Mouse (Mus musculus) brain, embryonic 18.5 days (tissue): ENCODE data around the gene Dgkz.
A peak's percentile ranks its signal among the peaks of the same experiment; 100 is the strongest.

ENCODE experiments used
- DNase-seq: peaks from one replicate; pipeline ENCODE4 v3.0.0-alpha.2; 2012; ENCODE audit warnings: low read depth, low spot score

Gene Dgkz

GRCm38 (mm10) chr2:91975581-91976541 lies at the start of gene Dgkz:
Dgkz (minus strand) TSS chr2:91975864.
- DNase-seq = no peak

GRCm38 (mm10) chr2:92025202-92025601 lies 49.5 kb upstream of the Dgkz start:
- no peak for DNase-seq

DNA sequence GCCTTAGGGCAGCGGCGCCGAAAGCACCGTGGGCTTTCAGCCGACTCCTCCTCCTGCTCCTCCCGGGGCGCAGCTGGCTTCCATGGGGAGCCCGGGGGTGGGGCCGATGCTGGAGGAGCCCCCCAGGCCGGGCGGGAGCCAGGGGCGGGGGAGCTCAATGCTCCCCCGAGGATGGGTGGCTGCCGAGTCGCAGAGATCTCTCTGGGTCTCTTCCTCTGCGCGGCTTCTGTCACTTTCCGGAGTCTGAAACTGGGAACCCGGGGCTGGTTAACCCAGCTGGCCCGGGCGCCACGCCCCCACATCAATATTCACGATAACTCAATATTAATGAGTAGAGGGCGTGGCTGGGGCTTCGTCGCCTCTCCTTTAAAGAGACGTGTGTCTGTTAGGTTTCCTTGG lies 48.6 kb upstream of the Dgkz start, which contains the start of gene Creb3l1:
TSS of gene Creb3l1 (minus strand) at position 229 of the 399 bp plus-strand sequence.
- no peak for DNase-seq

DNA sequence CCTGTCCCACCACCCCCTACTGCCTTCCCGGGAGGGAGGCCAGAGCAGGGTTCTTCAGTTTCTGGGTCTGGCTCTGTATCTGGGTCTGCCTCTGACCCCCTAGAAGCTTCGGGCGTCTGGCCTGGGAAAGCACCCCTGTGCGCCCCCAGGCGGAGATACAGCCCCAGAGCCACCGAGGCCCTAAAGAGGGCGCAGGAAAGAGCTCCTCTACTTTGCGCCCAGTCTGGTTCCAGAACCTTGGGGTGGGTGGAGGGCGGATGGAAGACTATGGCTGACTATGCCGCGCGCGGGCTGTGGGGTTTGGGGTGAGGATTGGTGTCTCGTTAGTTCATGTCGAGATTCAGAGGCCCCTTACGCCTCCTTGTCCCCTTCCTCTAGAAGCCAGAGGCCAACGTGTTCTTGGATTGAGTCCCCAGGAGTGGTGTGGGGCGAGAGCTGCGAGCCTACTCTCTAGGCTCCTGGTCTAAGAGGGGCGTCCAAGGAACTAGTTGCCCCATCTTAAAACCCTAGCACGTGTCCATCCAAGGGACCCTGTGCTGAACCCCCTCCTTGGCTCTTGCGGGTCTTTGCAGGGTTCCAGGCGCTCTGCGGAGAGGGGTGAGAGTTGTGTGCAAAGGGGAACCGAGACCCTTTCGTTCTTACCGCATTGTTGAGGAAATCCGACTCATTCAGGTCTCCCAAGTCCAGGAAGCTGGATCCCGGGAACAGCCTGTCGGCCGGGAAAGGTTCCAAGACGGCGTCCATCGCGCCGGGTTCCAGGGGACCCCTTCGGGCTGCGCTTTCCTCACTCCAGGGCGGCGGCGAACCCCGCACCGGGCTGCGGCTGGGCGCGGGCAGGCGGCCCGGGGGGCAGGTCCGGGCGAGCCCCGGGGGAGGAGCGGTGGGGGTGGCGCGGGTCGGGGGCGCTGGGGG lies 48.0 kb upstream of the Dgkz start:
- no peak for DNase-seq

DNA sequence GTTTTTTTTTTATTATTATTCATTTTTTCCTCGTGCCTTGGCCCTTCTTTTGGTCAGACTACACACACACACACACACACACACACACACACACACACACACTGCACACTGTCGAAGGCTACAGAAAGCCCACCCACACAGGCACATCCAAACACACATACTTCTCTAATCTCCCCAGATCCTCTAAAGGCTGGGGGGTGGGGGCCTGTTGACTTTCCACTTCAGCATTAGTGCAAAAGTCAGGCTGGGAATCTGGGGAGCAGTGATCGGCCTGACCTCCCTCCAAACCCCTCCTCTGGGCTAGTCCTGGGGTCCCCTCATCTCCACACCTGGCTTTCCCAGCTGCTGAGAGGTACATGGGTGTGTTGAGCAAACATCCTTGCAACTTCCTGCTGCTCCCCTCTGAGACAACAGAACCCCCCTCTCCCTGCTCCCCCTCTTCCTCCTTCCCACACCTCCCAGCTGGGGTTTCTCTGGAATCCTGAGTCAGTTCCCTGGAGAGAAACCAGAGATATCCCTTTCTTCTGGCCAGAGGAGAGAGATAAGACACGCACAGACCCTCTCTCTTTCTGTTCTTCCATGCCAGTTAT lies 45.1 kb upstream of the Dgkz start:
- DNase-seq = no peak

DNA sequence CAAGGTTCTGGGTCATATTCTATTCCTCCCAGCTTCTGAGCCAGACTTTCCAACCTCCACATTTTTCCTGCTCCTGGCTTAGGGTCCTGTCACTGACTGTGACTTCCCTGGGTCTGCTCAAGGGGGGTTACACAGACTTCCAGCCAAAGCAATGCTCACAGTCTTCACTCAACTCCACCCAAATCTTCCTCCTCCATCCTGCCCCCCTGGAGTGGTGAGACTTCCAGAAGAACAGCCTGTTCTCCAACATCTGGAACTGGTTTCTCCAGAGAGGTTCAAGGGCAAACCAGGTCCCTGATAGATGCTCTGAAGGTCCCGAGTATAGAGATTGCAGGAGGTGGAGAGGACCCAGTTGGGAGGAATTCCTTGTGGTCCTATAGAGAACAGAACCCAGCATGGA lies 41.8 kb upstream of the Dgkz start:
- no peak for DNase-seq

GRCm38 (mm10) chr2:92016981-92017380 lies 41.3 kb upstream of the Dgkz start:
- no peak for DNase-seq

DNA sequence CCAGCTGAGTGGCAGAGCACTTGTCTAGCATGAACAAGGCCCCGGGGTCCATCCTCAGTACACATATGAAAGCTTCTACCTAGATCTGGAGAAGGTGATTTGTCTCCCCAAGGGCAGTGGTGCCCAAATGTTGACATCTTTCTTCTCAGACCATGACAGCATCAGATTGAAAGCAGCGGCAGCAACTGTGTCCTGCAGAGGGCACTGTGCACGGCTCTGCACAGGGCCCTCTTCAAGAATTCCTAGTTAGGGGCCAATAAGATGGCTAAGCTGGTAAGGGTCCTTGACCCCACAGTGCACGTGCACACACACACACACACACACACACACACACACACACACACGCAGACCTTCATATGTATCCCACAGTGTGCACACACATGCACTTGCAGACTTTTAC lies 39.2 kb upstream of the Dgkz start:
- DNase-seq = no peak

- DNase-seq = no peak
These were observed 38.6 kb upstream of the Dgkz start for GRCm38 (mm10) chr2:92014248-92014647.

DNA sequence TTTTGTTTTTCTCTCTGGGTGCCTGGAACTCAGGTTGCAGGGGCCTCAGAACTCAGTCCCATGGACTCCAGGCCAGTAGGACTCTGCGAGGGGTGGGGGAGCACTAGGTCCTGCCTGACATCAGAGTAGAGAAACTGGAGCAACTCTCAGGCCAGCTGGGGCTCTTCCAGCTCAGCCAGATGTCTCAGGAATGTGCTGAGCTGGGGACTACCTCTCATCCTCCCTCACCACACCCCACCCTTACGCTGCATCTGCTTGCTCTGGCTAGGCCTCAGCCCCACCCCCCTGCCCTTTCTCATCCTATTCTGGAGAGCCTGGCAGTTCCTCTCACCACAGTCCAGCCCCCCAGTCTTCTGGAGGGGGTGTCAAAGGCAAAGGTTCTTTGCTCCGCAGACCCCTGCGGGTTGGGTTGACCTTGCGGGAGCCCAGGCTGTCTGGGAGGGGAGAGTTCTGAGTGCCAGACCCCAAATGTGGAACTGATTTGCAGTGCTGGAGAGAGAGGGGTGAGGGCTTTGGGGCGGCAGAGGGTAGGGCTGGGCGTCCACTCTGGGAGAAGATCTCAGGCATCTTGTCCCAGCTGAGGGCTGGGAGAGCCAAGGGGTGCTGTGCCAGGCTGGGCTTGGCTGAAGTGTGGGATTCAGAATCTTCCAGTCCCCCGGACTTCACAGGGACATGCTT lies 37.2 kb upstream of the Dgkz start:
- no peak for DNase-seq

DNA sequence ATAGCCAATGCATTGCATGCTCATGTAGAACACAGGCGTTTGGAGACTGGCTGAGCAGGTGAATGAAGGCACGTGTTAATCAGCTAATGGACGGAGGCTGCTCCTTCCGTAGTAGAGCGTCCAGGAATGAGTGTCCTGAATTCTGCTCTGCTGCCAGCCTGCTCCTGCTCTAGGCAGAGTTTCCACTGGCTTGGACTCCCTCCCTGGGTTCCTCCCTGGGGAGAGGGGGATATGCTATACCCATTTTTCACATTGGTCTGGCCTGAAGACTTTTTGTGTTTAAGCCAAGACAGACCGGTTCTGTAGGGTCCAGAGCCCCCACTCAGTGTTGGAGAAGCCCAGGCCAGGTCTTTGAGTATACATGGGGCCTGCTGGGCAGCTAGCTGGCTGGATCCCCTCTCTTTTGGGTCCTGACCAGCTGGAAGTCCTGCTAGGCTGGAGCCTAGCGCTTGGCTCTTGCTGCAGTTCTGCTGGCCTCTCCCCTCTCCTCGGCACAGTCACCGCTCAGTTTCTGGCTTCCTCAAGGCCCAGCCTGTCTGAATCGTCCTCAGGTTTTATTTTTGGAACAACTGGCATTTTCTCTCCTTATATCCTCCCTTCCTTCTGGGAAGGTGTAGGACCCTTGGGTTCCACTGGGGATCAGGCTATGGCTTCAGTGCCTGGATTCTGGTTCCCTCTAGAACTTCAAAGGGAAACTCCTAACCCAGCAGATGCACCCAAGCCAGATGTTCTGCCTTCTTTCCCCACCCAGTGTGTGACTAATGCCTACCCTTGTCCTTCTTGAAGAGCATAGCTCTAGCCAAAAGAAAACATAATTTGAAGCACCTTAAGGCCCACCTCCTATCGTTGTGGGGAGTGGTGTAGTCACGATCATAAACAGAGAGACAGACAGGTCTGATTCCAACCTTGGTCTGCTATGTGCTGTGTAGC lies 36.0 kb upstream of the Dgkz start:
- no peak for DNase-seq

DNA sequence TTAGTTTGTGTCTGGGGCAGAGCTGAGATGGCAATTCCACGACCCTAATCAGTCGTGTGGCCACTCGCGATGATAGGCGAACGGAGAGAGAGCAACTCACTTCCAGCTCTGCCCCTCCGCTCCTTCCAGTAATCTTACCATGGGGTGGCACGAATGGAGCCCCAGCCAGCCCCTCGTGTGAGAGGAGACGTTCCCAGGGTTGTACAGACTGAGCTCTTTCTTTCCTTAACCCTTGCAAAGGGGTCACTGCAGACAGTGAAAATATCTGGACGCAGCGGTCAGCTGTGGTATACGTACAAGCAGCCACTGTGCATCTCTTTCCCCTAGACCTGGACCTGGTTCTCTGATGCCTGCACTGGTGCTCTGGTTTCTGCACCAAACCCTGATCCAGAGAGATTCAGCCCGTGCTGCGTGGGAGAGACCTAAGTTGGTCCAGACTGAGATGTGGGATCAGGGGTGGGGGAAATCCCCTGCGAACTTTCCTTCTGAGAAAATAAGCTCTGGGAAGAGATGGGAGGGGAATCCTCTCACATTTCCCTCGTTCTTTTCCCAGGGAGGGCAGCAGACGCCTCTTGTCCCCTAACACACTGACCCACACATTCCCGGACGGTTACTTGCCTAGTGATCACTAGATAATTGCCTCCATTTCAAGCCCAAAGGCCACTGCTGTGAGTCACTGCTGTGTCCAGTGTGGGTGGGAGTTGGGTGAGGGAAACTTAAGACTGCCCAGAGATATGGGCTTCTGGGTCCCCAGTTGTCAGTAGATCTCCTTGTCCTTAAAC lies 33.1 kb upstream of the Dgkz start:
- no peak for DNase-seq

DNA sequence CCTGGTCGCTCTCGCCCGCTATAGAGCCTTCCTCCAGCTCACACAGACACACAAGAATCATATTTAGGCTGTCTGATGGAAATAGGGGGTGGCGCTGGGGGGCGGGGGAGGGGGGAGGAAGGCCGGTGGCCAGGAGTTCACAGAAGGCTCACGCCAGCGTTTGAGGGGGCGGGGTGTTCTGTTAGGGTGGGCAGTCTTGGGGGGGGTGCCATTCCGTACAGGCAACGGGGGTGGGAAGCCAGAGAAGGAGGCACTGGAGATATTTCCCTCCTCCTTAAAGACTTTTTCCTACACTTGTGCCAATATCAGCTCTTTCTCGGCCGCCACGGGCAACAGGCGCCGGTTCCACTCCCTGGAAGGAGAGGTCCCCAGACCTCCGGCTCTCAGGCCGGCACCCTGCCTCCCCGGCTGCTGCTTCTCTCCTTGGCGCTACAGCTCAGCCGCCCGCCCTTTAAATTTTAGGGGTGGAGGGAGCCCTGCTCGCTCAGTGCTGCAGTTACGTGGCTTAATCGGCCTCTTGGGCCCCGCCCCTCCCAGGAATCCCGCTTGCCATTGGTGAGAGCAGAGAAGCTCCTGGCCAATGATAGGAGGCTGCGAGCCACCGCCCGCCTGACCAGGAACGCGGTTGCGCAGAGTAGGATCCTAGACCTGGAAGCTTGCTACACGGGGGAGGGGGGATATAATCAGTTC lies 32.4 kb upstream of the Dgkz start:
- DNase-seq = peak; percentile 95

DNA sequence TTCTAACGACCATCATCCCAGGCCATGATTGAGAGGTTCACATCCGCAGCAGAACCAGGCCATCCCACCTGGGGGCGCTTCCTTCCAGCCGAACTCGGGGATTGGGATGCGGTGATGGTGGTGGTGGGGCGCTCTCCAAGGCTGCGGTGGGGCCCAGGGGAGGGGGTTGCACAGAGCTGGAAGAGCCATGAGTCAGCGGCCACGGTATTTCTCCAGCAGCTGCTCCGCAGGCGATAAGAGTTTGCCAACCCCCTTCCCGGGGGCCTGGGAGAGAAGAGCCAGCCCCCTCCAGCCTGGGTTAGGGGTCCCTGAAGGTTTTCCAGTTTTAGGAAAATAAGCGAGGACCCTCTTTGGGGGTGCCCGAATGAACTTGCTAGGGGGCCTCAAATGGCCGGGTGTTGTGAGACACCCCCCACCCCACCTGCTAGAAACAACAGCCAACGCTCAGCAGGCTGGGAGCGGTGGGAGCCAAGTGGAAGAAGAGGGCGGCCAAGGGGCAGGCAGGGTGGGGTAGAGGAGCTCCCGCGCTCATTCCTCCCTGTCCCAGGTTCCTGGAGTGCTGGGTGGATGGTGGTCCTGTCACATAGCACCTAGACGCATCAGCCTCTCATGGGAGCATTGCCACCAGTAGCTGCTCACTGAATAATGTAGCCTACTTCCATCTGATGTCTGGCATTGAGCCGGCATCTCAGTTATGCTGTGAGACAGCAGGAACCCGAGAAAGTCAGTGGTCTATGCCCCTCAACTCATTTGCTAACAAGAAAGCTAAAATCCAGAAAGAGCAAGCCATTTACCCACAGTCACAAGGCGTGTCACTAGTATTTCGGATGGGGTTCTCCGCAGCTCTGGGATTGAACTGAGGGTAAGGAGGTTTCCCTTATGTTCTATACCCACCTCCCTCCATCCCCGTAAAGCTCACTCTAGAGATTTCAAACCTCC lies 31.6 kb upstream of the Dgkz start:
- DNase-seq = no peak

- DNase-seq = no peak
These were observed 30.8 kb upstream of the Dgkz start for GRCm38 (mm10) chr2:92006491-92006890.

DNA sequence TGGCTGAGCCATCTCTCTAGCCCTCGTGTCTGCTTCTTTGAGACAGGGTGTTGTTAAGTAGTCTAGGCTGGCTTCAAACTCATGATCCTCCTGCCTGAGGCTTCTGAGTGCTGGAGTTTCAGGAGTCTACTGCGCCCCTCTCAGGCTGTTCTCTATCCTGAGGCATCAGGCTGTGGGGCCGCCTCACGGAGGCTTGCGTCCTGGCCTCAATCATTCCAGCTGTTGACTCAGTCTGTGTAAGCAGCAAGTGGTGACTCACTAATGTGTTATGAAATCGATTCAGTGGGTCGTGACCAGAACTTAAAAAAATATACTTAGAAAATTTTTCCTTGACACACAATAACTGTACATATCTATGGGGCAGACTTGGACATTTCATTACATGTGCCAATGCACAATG lies 29.0 kb upstream of the Dgkz start:
- no peak for DNase-seq

GRCm38 (mm10) chr2:91997905-91998608 lies 22.4 kb upstream of the Dgkz start:
- DNase-seq = no peak
